Mouse (Mus musculus) liver, adult 2 months (tissue): ENCODE data around the gene Cdk6. TPM values are rescaled to one million over a fixed set of nuclear protein-coding genes. Genes with fewer than 3 reads are reported as not detected.
A peak's percentile ranks its signal among the peaks of the same experiment; 100 is the strongest.

Experiments
- DNase-seq: peaks from one replicate; pipeline ENCODE4 v3.0.0-alpha.2; 2011; ENCODE audit warnings: low read depth, low spot score; ENCODE audit errors: extremely low read depth
- H3K27ac ChIP-seq: fragments of 200-500 bp; replicated peaks from 2 replicates; pipeline ENCODE4 v1.5.1; 2012; ENCODE audit warnings: low read depth, mild to moderate bottlenecking, control low read depth, inconsistent platforms, low read length; ENCODE audit not compliant: insufficient read depth
- H3K27me3 ChIP-seq: fragments of 200-500 bp; 2 replicates; pipeline ENCODE4 v1.6.1; 2012; ENCODE audit warnings: mild to moderate bottlenecking, moderate library complexity, low read length, inconsistent platforms; ENCODE audit not compliant: control insufficient read depth, insufficient read depth
- H3K36me3 ChIP-seq: fragments of 200-500 bp; 2 replicates; pipeline ENCODE4 v1.6.1; 2012; ENCODE audit warnings: low read length, inconsistent platforms; ENCODE audit not compliant: control insufficient read depth, insufficient read depth
- H3K4me1 ChIP-seq: fragments of 200-500 bp; 2 replicates; pipeline ENCODE4 v1.6.1; 2011; ENCODE audit warnings: low read length; ENCODE audit not compliant: control insufficient read depth, insufficient read depth
- H3K4me3 ChIP-seq: fragments of 200-500 bp; 2 replicates; pipeline ENCODE4 v1.5.1; 2011; ENCODE audit warnings: low read depth, mild to moderate bottlenecking, control low read depth, low read length, moderate library complexity; ENCODE audit not compliant: insufficient read depth
- H3K79me2 ChIP-seq: fragments of 200-500 bp; 2 replicates; pipeline ENCODE4 v1.6.1; 2012; ENCODE audit warnings: inconsistent platforms, mild to moderate bottlenecking, low read length, moderate library complexity; ENCODE audit not compliant: control insufficient read depth, insufficient read depth
- H3K9ac ChIP-seq: fragments of 200-500 bp; 2 replicates; pipeline ENCODE4 v1.6.1; 2012; ENCODE audit warnings: low read depth, mild to moderate bottlenecking, control low read depth, inconsistent platforms, low read length
- CTCF ChIP-seq: fragments of 200-500 bp; IDR thresholded peaks from 2 replicates; pipeline ENCODE4 v1.5.1; 2011; ENCODE audit warnings: low read depth, low read length, control low read depth
- POLR2A ChIP-seq: fragments of 200-500 bp; IDR thresholded peaks from 2 replicates; pipeline ENCODE4 v1.6.1; 2011; ENCODE audit warnings: low read length, control low read depth; ENCODE audit not compliant: insufficient read depth; ENCODE audit errors: extremely low read depth
- WGBS: fragments of 180-500 bp; shearing (Covaris S2); methylation state at CpG from one replicate; pipeline ENCODE4 v1.1.7; 2018; 5-methylcytosine and 5-hydroxymethylcytosine counted together
- polyA plus RNA-seq: library from polyadenylated mRNA; depleted of rRNA; stranded (reverse); fragments of >200 nt; gene quantifications from 2 replicates; pipeline ENCODE4 v1.2.3, GENCODE M21; 2012
- total RNA-seq: library from RNA; depleted of rRNA; stranded (reverse); fragments of >200 nt; gene quantifications from 2 replicates; pipeline ENCODE4 v1.2.3, GENCODE M21; 2014

The Cdk6 gene
- total and polyA plus RNA-seq, 2 experiments = 6.1 to 9.9 TPM

- H3K36me3 ChIP-seq = no peaks in the 10 kb centered on the region
- H3K27ac ChIP-seq = peak overlapping the region; percentile 59
- no peaks in the 10 kb centered on the region for H3K27me3 ChIP-seq
- TF ChIP-seq POLR2A = no peak
- TF ChIP-seq CTCF = no peak
- 0 out of 2 replicates have a peak overlapping the region, but pooled peaks have one; percentile 5 for H3K4me3 ChIP-seq
- H3K79me2 ChIP-seq = no peaks in the 10 kb centered on the region; the same call in 1 of the 2 replicates
- 21% methylated on average over 8 of the region's 8 CpGs for WGBS
- peak overlapping the region; percentile 42 for H3K9ac ChIP-seq
- no peak for DNase-seq
- peaks cover 12% of the 10 kb centered on the region for H3K4me1 ChIP-seq
These were observed 159.8 kb downstream of the Cdk6 start for GRCm38 (mm10) chr5:3500957-3501563.

DNA sequence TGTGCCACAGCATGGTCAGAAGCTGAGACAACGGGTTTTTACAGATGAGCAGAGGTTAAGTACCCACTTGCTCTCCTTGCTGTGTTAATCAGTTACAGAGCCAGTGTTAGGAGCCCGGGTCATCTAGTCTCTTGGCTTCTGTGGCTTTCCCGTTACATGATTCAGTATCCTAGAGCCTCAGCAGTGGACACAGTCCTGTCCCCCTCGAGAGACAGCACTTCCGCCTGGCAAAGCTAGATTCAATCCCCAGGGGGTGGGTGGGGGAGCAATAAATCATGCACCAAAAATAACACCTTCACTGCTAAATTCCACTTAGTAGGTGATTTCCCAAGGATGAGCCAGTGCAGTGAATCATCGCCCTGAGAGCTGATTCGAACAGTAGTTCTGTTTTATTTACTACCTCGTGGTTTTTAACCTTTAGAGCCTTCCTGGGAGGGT is 160.3 kb downstream of the Cdk6 start:
- DNase-seq = peak; percentile 86
- Histone ChIP-seq H3K4me3 (0 out of 2 replicates have a peak overlapping the region, but pooled peaks have one; percentile 5), H3K4me1 (peaks cover 12% of the 10 kb centered on the region), H3K9ac (peak overlapping the region; percentile 42; the same call in 1 of the 2 replicates), H3K79me2 (no peaks in the 10 kb centered on the region; the same call in 1 of the 2 replicates), H3K27me3 (no peaks in the 10 kb centered on the region), H3K27ac (peak overlapping the region; percentile 59), H3K36me3 (no peaks in the 10 kb centered on the region)
- WGBS = 5% methylated on average over 8 of the region's 8 CpGs
- TF ChIP-seq CTCF = no peak
- TF ChIP-seq POLR2A = no peak

- WGBS = 53% methylated on average over 11 of the region's 11 CpGs
These were observed 161.5 kb downstream of the Cdk6 start for GRCm38 (mm10) chr5:3502610-3503350.

DNA sequence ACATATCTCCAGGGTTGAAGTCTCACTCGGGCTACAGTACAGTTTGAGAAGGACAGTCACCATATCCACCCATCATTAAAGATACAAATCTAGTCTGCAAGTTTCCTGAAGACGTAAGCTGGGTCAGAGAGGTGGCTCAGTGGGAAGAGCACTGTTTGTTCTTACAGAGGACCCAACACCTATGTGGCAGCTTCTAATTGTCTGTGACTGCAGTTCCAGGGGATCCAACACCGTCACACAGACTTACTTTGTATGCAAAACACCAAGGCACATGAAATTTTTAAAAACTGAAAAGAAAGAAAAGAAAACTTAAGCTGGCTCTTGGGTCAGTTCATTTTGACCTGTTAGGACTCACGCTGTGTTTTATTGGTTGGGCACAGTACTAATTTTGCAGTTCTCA is 162.1 kb downstream of the Cdk6 start:
- no peak for DNase-seq
- Histone ChIP-seq H3K36me3 (no peaks in the 10 kb centered on the region), H3K27me3 (no peaks in the 10 kb centered on the region), H3K79me2 (no peaks in the 10 kb centered on the region; the same call in 1 of the 2 replicates), H3K27ac (no peak overlapping the region), H3K4me3 (no peak overlapping the region), H3K4me1 (peaks cover 12% of the 10 kb centered on the region), H3K9ac (no peak overlapping the region)
- WGBS = 88% methylated on average over 4 of the region's 4 CpGs
- no peak for TF ChIP-seq POLR2A
- TF ChIP-seq CTCF = no peak

More at GRCm38 (mm10) chr5:3502610-3503350, 161.5 kb downstream of the Cdk6 start:
- Histone ChIP-seq H3K27ac (peak overlapping the region; percentile 59), H3K27me3 (no peaks in the 10 kb centered on the region), H3K79me2 (no peaks in the 10 kb centered on the region; the same call in 1 of the 2 replicates), H3K4me3 (no peak overlapping the region), H3K4me1 (peaks cover 12% of the 10 kb centered on the region), H3K9ac (no peak overlapping the region), H3K36me3 (no peaks in the 10 kb centered on the region)
- DNase-seq = peak; percentile 56
- TF ChIP-seq POLR2A (no peak), CTCF (no peak)

GRCm38 (mm10) chr5:3503836-3504323 is 162.6 kb downstream of the Cdk6 start:
- TF ChIP-seq CTCF (no peak), POLR2A (no peak)
- DNase-seq = no peak
- Histone ChIP-seq H3K27ac (no peak overlapping the region), H3K4me1 (peaks cover 10% of the 10 kb centered on the region), H3K79me2 (no peaks in the 10 kb centered on the region; the same call in 1 of the 2 replicates), H3K36me3 (no peaks in the 10 kb centered on the region), H3K27me3 (no peaks in the 10 kb centered on the region), H3K9ac (no peak overlapping the region), H3K4me3 (no peak overlapping the region)
- 89% methylated on average over 9 of the region's 9 CpGs for WGBS

GRCm38 (mm10) chr5:3504453-3504852 is 163.2 kb downstream of the Cdk6 start:
- 84% methylated on average over 4 of the region's 4 CpGs for WGBS
- DNase-seq = no peak
- H3K36me3 ChIP-seq = no peaks in the 10 kb centered on the region
- no peak overlapping the region for H3K27ac ChIP-seq
- no peaks in the 10 kb centered on the region; the same call in 1 of the 2 replicates for H3K79me2 ChIP-seq
- no peak overlapping the region for H3K9ac ChIP-seq
- no peaks in the 10 kb centered on the region for H3K27me3 ChIP-seq
- peaks cover 10% of the 10 kb centered on the region for H3K4me1 ChIP-seq
- TF ChIP-seq POLR2A (no peak), CTCF (no peak)
- no peak overlapping the region for H3K4me3 ChIP-seq
